Mouse (Mus musculus): ENCODE data around the gene Wdr26. TPM values are rescaled to one million over a fixed set of nuclear protein-coding genes. Genes with fewer than 3 reads are reported as not detected.
A peak's percentile ranks its signal among the peaks of the same experiment; 100 is the strongest.

Gene Wdr26
- polyA plus RNA-seq, 1 experiment from 2014 or later: 26.3 TPM

- 84% methylated on average over 9 of the region's 9 CpGs for WGBS
- H3K4me1 ChIP-seq: peaks cover 35% of the 10 kb centered on the region
- DNase-seq (ENCODE audit: low spot score): no peak
- no peak overlapping the region for H3K4me3 ChIP-seq
- H3K27ac ChIP-seq: peak overlapping the region; percentile 79
- H3K9me3 ChIP-seq: no peaks in the 10 kb centered on the region
- H3K27me3 ChIP-seq (ENCODE audit: insufficient read depth, poor library complexity, severe bottlenecking): no peaks in the 10 kb centered on the region
- H3K36me3 ChIP-seq: no peaks in the 10 kb centered on the region
These were observed 20.0 kb upstream of the Wdr26 start for GRCm38 (mm10) chr1:181231821-181232220.

GRCm38 (mm10) chr1:181231262-181231661 lies 19.5 kb upstream of the Wdr26 start:
- no peaks in the 10 kb centered on the region for H3K36me3 ChIP-seq
- no peaks in the 10 kb centered on the region for H3K27me3 ChIP-seq (ENCODE audit: insufficient read depth, poor library complexity, severe bottlenecking)
- peaks cover 40% of the 10 kb centered on the region for H3K4me1 ChIP-seq
- WGBS: 62% methylated on average over 7 of the region's 7 CpGs
- no peak for DNase-seq (ENCODE audit: low spot score)
- H3K9me3 ChIP-seq: no peaks in the 10 kb centered on the region
- H3K4me3 ChIP-seq: no peak overlapping the region
- peak overlapping the region; percentile 73 for H3K27ac ChIP-seq

GRCm38 (mm10) chr1:181230731-181231148 lies 18.9 kb upstream of the Wdr26 start:
- no peak for DNase-seq (ENCODE audit: low spot score)

GRCm38 (mm10) chr1:181229046-181229445 lies 17.2 kb upstream of the Wdr26 start:
- Histone ChIP-seq H3K27ac (no peak overlapping the region), H3K36me3 (no peaks in the 10 kb centered on the region), H3K9me3 (no peaks in the 10 kb centered on the region), H3K4me1 (peaks cover 33% of the 10 kb centered on the region), H3K27me3 (ENCODE audit: insufficient read depth, poor library complexity, severe bottlenecking) (no peaks in the 10 kb centered on the region), H3K4me3 (no peak overlapping the region)
- WGBS: 77% methylated on average over 5 of the region's 5 CpGs
- no peak for DNase-seq (ENCODE audit: low spot score)

More at GRCm38 (mm10) chr1:181230731-181231148, 18.9 kb upstream of the Wdr26 start:
- whole genome bisulfite sequencing: 28% methylated on average over 10 of the region's 10 CpGs
- Histone ChIP-seq H3K9me3 (no peaks in the 10 kb centered on the region), H3K4me1 (peaks cover 41% of the 10 kb centered on the region), H3K36me3 (no peaks in the 10 kb centered on the region), H3K27ac (peak overlapping the region; percentile 73), H3K27me3 (ENCODE audit: insufficient read depth, poor library complexity, severe bottlenecking) (no peaks in the 10 kb centered on the region), H3K4me3 (no peak overlapping the region)

GRCm38 (mm10) chr1:181228591-181228990 lies 16.8 kb upstream of the Wdr26 start:
- WGBS: 75% methylated on average over 5 of the region's 5 CpGs

GRCm38 (mm10) chr1:181227804-181228203 lies 16.0 kb upstream of the Wdr26 start:
- WGBS: 91% methylated on average over 11 of the region's 11 CpGs
- DNase-seq (ENCODE audit: low spot score): no peak
- Histone ChIP-seq H3K4me3 (no peak overlapping the region), H3K36me3 (no peaks in the 10 kb centered on the region), H3K27ac (no peak overlapping the region), H3K4me1 (peaks cover 30% of the 10 kb centered on the region), H3K27me3 (ENCODE audit: insufficient read depth, poor library complexity, severe bottlenecking) (no peaks in the 10 kb centered on the region), H3K9me3 (no peaks in the 10 kb centered on the region)

More at GRCm38 (mm10) chr1:181228591-181228990, 16.8 kb upstream of the Wdr26 start:
- Histone ChIP-seq H3K4me3 (no peak overlapping the region), H3K9me3 (no peaks in the 10 kb centered on the region), H3K27ac (no peak overlapping the region), H3K27me3 (ENCODE audit: insufficient read depth, poor library complexity, severe bottlenecking) (no peaks in the 10 kb centered on the region), H3K4me1 (peaks cover 30% of the 10 kb centered on the region), H3K36me3 (no peaks in the 10 kb centered on the region)
- DNase-seq (ENCODE audit: low spot score): no peak

GRCm38 (mm10) chr1:181226850-181227249 lies 15.0 kb upstream of the Wdr26 start:
- Histone ChIP-seq H3K36me3 (no peaks in the 10 kb centered on the region), H3K4me1 (peaks cover 25% of the 10 kb centered on the region), H3K4me3 (no peak overlapping the region), H3K27me3 (ENCODE audit: insufficient read depth, poor library complexity, severe bottlenecking) (no peaks in the 10 kb centered on the region), H3K27ac (peak overlapping the region; percentile 81), H3K9me3 (no peaks in the 10 kb centered on the region)
- no peak for DNase-seq (ENCODE audit: low spot score)
- 27% methylated on average over 11 of the region's 11 CpGs for WGBS

GRCm38 (mm10) chr1:181225281-181225680 lies 13.5 kb upstream of the Wdr26 start:
- no peak overlapping the region for H3K27ac ChIP-seq
- no peaks in the 10 kb centered on the region for H3K27me3 ChIP-seq (ENCODE audit: insufficient read depth, poor library complexity, severe bottlenecking)
- 71% methylated on average over 5 of the region's 5 CpGs for WGBS
- no peaks in the 10 kb centered on the region for H3K36me3 ChIP-seq
- DNase-seq (ENCODE audit: low spot score): no peak
- H3K4me1 ChIP-seq: peaks cover 12% of the 10 kb centered on the region
- H3K4me3 ChIP-seq: no peak overlapping the region
- no peaks in the 10 kb centered on the region for H3K9me3 ChIP-seq

- no peaks in the 10 kb centered on the region for H3K36me3 ChIP-seq
- 21% methylated on average over 1 of the region's 1 CpGs for WGBS
- H3K4me1 ChIP-seq: peaks cover 13% of the 10 kb centered on the region
- H3K9me3 ChIP-seq: no peaks in the 10 kb centered on the region
- no peaks in the 10 kb centered on the region for H3K27me3 ChIP-seq (ENCODE audit: insufficient read depth, poor library complexity, severe bottlenecking)
- DNase-seq (ENCODE audit: low spot score): no peak
- H3K4me3 ChIP-seq: no peak overlapping the region
- H3K27ac ChIP-seq: no peak overlapping the region
These were observed 10.2 kb upstream of the Wdr26 start for GRCm38 (mm10) chr1:181222041-181222440.

- Histone ChIP-seq H3K4me1 (peaks cover 27% of the 10 kb centered on the region), H3K4me3 (no peak overlapping the region), H3K27me3 (ENCODE audit: insufficient read depth, poor library complexity, severe bottlenecking) (no peaks in the 10 kb centered on the region), H3K27ac (peak overlapping the region; percentile 72), H3K9me3 (no peaks in the 10 kb centered on the region), H3K36me3 (no peaks in the 10 kb centered on the region)
- peak; percentile 95 for DNase-seq (ENCODE audit: low spot score)
- 50% methylated on average over 4 of the region's 4 CpGs for WGBS
These were observed 4.5 kb upstream of the Wdr26 start for GRCm38 (mm10) chr1:181216315-181216714.

- Histone ChIP-seq H3K27me3 (ENCODE audit: insufficient read depth, poor library complexity, severe bottlenecking) (no peaks in the 10 kb centered on the region), H3K4me1 (peaks cover 35% of the 10 kb centered on the region), H3K27ac (no peak overlapping the region), H3K4me3 (no peak overlapping the region), H3K9me3 (no peaks in the 10 kb centered on the region), H3K36me3 (no peaks in the 10 kb centered on the region)
- DNase-seq (ENCODE audit: low spot score): peak; percentile 69
- WGBS: 81% methylated on average over 8 of the region's 8 CpGs
These were observed 2.7 kb upstream of the Wdr26 start for GRCm38 (mm10) chr1:181214296-181215035.

GRCm38 (mm10) chr1:181211403-181211919 lies 340 bp downstream of the Wdr26 start:
- DNase-seq (ENCODE audit: low spot score): no peak

GRCm38 (mm10) chr1:181210601-181211402 lies 999 bp downstream of the Wdr26 start:
- Histone ChIP-seq H3K4me3 (peak overlapping the region; percentile 95), H3K4me1 (peaks cover 27% of the 10 kb centered on the region), H3K27me3 (ENCODE audit: insufficient read depth, poor library complexity, severe bottlenecking) (no peaks in the 10 kb centered on the region), H3K36me3 (peaks cover 27% of the 10 kb centered on the region), H3K27ac (peak overlapping the region; percentile 99), H3K9me3 (no peaks in the 10 kb centered on the region)
- peak; percentile 78 for DNase-seq (ENCODE audit: low spot score)
- WGBS: under 1% methylated on average over 48 of the region's 56 CpGs

More at GRCm38 (mm10) chr1:181211403-181211919, 340 bp downstream of the Wdr26 start:
- H3K36me3 ChIP-seq: peaks cover 22% of the 10 kb centered on the region
- peak overlapping the region; percentile 95 for H3K4me3 ChIP-seq
- peak overlapping the region; percentile 99 for H3K27ac ChIP-seq
- WGBS: 8% methylated on average over 38 of the region's 72 CpGs
- no peaks in the 10 kb centered on the region for H3K27me3 ChIP-seq (ENCODE audit: insufficient read depth, poor library complexity, severe bottlenecking)
- no peaks in the 10 kb centered on the region for H3K9me3 ChIP-seq
- peaks cover 31% of the 10 kb centered on the region for H3K4me1 ChIP-seq
